ENCODE assay signal across 17 mouse cellular contexts in the genomic region with DNA sequence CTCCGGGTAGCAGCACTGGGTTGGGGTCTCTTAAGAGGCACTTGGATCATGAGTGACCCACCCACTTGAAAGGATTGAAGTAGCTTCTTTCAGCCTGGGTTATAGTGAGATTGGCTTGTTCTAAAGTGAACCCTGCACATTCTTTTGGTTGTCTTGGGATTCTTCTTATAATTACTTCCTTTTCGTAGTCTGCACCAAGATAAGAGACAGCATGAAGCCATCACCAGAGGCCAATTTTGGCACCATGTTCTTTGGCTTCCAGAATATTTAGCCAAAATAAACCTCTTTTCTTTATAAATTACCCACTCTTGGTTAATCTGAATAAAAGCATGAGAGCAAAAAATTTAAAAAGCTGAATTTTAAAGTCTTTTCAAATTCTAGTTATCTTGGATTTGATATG.
"Had no signal": no experiment of that assay in that cellular context is flagged by ENCODE, and none has a peak within 500 bp of the region (broad histone marks: within the 10 kb centered on the region; RNA-seq: fewer than 3 reads in every experiment).

No protein-coding gene starts in this region.

- H3K36me3 ChIP-seq: midbrain, embryonic 12.5 days; midbrain, embryonic 15.5 days; neural tube, embryonic 13.5 days had no signal

- H3K9me3 ChIP-seq: midbrain, embryonic 12.5 days; midbrain, embryonic 15.5 days; neural tube, embryonic 13.5 days had no signal

- H3K4me2 ChIP-seq: liver, embryonic 11.5 days; midbrain, embryonic 12.5 days; midbrain, embryonic 15.5 days; neural tube, embryonic 13.5 days had no signal

- DNase-seq: layer of hippocampus, postnatal 36 days; lung, adult 2 months; retina, postnatal 1 day; right cerebral cortex, postnatal 25 days; spleen, adult 18-20 months; thymus, adult 2 months had no signal

- H3K27me3 ChIP-seq: midbrain, embryonic 12.5 days; midbrain, embryonic 15.5 days; neural tube, embryonic 13.5 days had no signal

- H3K4me1 ChIP-seq: midbrain, embryonic 15.5 days had no signal

- H3K27ac ChIP-seq: kidney, postnatal 0 days; left cerebral cortex, adult 2 months; liver, embryonic 14.5 days; macrophage; midbrain, embryonic 12.5 days; midbrain, embryonic 15.5 days; neural tube, embryonic 13.5 days; stomach, postnatal 0 days had no signal

- H3K9ac ChIP-seq: liver, embryonic 14.5 days; midbrain, embryonic 12.5 days; midbrain, embryonic 15.5 days; neural tube, embryonic 13.5 days had no signal

- H3K4me3 ChIP-seq: left cerebral cortex, adult 2 months; midbrain, embryonic 12.5 days; midbrain, embryonic 15.5 days; neural tube, embryonic 13.5 days had no signal

- ATAC-seq: intestine, embryonic 16.5 days; lung, postnatal 0 days; midbrain, embryonic 15.5 days had no signal
